Mouse (Mus musculus) MEL (cell line): Measurements from ENCODE around the gene Gm14295. TPM values are rescaled to one million over a fixed set of nuclear protein-coding genes. Genes with fewer than 3 reads are reported as not detected.
"Not testable (repeated sequence)": the region's sequence is repeated elsewhere in the genome, so short reads cannot be mapped to it uniquely, and the experiment has no call there.

ENCODE experiments used
- DNase-seq: peaks from one replicate; pipeline ENCODE4 v3.0.0; 2011; ENCODE audit warnings: low read depth, low spot score
- H3K27ac ChIP-seq: 2 replicates; pipeline ENCODE4 v1.5.1; 2012; ENCODE audit warnings: low read depth, mild to moderate bottlenecking, control low read depth, low read length, moderate library complexity; ENCODE audit not compliant: control insufficient read depth
- H3K27me3 ChIP-seq, 2 experiments: fragments of 150-350 bp in 1 of 2; sonication (generic) in 1 of 2; 2 replicates each; pipeline ENCODE4 v1.6.1; 2012; ENCODE audit warnings: low read length in 2 of 2, mild to moderate bottlenecking in 2 of 2, improper control_type of control experiment in 1 of 2, moderate library complexity in 1 of 2; ENCODE audit not compliant: insufficient read depth in 2 of 2, control insufficient read depth in 1 of 2
- H3K36me3 ChIP-seq, 2 experiments: 2 replicates each; pipeline ENCODE4 v1.6.1; 2012 to 2014; ENCODE audit warnings: low read length in 2 of 2, improper control_type of control experiment in 1 of 2, inconsistent platforms in 1 of 2, mild to moderate bottlenecking in 1 of 2; ENCODE audit not compliant: insufficient read depth in 2 of 2, control insufficient read depth in 1 of 2
- H3K4me1 ChIP-seq, 2 experiments: fragments of 150-350 bp in 1 of 2; sonication (generic) in 1 of 2; 2 replicates each; pipeline ENCODE4 v1.6.1; 2012; ENCODE audit warnings: low read length in 2 of 2, improper control_type of control experiment in 1 of 2, mild to moderate bottlenecking in 1 of 2; ENCODE audit not compliant: insufficient read depth in 2 of 2, control insufficient read depth in 1 of 2
- H3K4me3 ChIP-seq, 2 experiments: fragments of 150-350 bp in 1 of 2; sonication (generic) in 1 of 2; 2 replicates each; pipeline ENCODE4 v1.5.1; 2012; ENCODE audit warnings: low read depth in 2 of 2, low read length in 2 of 2, mild to moderate bottlenecking in 2 of 2, moderate library complexity in 2 of 2, control low read depth in 1 of 2, improper control_type of control experiment in 1 of 2; ENCODE audit not compliant: control insufficient read depth in 1 of 2, insufficient read depth in 1 of 2
- H3K79me2 ChIP-seq: 2 replicates; pipeline ENCODE4 v1.6.1; 2012; ENCODE audit warnings: mild to moderate bottlenecking, low read length, moderate library complexity; ENCODE audit not compliant: control insufficient read depth, poor library complexity, insufficient read depth
- H3K9ac ChIP-seq: 2 replicates; pipeline ENCODE4 v1.6.1; 2012; ENCODE audit warnings: low read depth, mild to moderate bottlenecking, control low read depth, low read length, moderate library complexity; ENCODE audit not compliant: control insufficient read depth, poor library complexity, severe bottlenecking
- H3K9me3 ChIP-seq: fragments of 150-350 bp; sonication (generic); replicated peaks from 2 replicates; pipeline ENCODE4 v1.6.1; 2012; ENCODE audit warnings: mild to moderate bottlenecking, low read length, improper control_type of control experiment, moderate library complexity; ENCODE audit not compliant: insufficient read depth
- polyA plus RNA-seq, 2 experiments: library from polyadenylated mRNA; stranded (reverse) in 1 of 2; unstranded in 1 of 2; fragments of >175 nt in 1 of 2; fragments of >200 nt in 1 of 2; gene quantifications; 2 replicates each; pipeline versions ENCODE4 v1.2.1 to v1.2.4; 2012; ENCODE audit warnings: low replicate concordance in 2 of 2, low read depth in 1 of 2; ENCODE audit not compliant: insufficient read length in 2 of 2, insufficient read depth in 1 of 2, missing spikeins in 1 of 2
- total RNA-seq: library from RNA; depleted of rRNA; stranded (reverse); fragments of 300-350 nt; gene quantifications from 2 replicates; pipeline ENCODE4 v1.2.3, GENCODE M21; 2012; rRNA removed

The Gm14295 gene
- 0.31 and 0.78 TPM in 2 replicates for total RNA-seq
- not detected for polyA plus RNA-seq

DNA sequence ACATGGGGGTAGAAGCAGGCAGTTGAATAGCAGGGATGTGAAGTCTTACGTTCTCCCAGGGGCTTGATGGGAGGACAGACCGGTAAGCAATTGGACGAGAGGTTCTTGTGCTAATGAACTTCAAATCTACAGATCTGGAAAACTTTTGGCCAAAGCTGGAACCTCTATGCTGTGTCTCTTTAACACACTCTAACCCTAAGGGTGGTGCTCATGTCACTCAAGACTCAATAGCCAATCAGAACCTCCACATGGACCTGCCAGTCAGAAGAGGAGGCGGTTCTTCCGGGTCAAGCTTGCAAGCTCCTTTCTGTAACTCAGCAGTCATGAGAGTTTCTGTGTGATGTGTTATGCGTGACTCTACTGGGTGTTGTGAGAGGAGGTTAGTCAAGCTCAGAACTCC lies at the start of gene Gm14295:
TSS of gene Gm14295 (plus strand) at position 301 of the 400 bp plus-strand sequence.
- not testable (repeated sequence) for H3K27me3 ChIP-seq

DNA sequence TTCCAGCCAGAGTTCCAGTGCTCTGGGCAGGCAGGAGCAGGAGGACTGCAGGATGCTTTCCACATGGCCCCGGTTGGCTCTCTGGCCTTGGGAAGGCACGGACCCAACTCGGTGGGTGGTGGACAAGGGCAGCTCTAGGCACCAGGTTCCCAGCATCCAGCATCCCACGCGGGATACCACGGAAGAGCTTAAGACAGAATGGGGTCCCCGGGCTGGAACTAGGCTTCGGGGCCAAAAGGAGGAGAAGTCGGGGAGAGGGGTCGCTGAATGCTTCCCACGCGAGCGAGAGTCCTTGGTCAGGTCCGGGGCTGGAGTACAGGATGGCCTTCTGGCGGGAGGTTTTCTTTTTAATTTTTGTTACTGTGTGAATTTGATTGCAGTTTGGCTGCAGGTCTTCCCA lies 373 bp downstream of the Gm14295 start:
- not testable (repeated sequence) for H3K4me1 ChIP-seq, H3K27me3 ChIP-seq, H3K27ac ChIP-seq, DNase-seq, H3K4me3 ChIP-seq, H3K79me2 ChIP-seq, H3K9ac ChIP-seq, H3K36me3 ChIP-seq, H3K9me3 ChIP-seq

More for the DNA sequence above, at the start of gene Gm14295:
- not testable (repeated sequence) for H3K4me1 ChIP-seq, H3K4me3 ChIP-seq, DNase-seq, H3K27ac ChIP-seq, H3K36me3 ChIP-seq, H3K9me3 ChIP-seq, H3K9ac ChIP-seq, H3K79me2 ChIP-seq

DNA sequence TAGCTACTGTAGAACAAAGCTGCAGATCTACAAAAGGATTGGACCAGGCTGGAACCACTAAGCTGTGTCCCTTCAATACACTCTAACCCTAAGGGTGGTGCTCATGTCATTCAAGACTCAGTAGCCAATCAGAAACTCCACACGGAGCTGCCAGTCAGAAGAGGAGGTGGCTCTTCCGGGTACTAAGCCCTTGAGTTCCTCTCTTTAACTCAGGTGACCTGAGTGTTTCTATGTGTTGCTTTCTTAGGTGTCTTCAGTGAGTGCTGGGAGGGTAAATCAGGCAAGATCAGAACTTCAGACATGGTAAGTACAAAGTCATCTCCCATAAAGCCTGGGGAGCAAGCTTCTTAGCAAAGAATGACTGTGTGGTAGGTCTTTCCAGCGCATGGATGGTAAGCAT lies 32.4 kb downstream of the Gm14295 start, which contains the start of gene Gm14408:
TSS of gene Gm14408 (plus strand) at position 301 of the 400 bp plus-strand sequence.
- not testable (repeated sequence) for H3K9me3 ChIP-seq, H3K9ac ChIP-seq, DNase-seq, H3K27ac ChIP-seq, H3K4me1 ChIP-seq, H3K79me2 ChIP-seq, H3K27me3 ChIP-seq, H3K36me3 ChIP-seq, H3K4me3 ChIP-seq

Other genes starting within 250 kb of the Gm14295 start
- 9.0 TPM in 2 replicates for gene Gm14308, start 162.3 kb upstream of the Gm14295 start, total RNA-seq
- 10 to 100 TPM in 1 of 2 experiments, not detected in 1; 11.0 TPM for gene Gm14308, start 162.3 kb upstream of the Gm14295 start, polyA plus RNA-seq
- gene Zfp973, start 128.1 kb upstream of the Gm14295 start, total RNA-seq = 9.1 and 15.6 TPM in 2 replicates
- 1,000 to 10,000 TPM in 1 of 2 experiments, 1 to 10 TPM in 1; 9.1 to 1,298 TPM for gene Zfp973, start 128.1 kb upstream of the Gm14295 start, polyA plus RNA-seq
- gene Gm14305, start 90.3 kb upstream of the Gm14295 start, total RNA-seq = 1.1 and 1.4 TPM in 2 replicates
- gene Gm14305, start 90.3 kb upstream of the Gm14295 start, polyA plus RNA-seq = 100 to 1,000 TPM in 1 of 2 experiments, 1 to 10 TPM in 1; 3.9 to 593 TPM
- gene Gm14408, start 32.5 kb downstream of the Gm14295 start, total RNA-seq = not detected in 2 replicates
- gene Gm14408, start 32.5 kb downstream of the Gm14295 start, polyA plus RNA-seq = not detected
- gene Gm14296, start 129.2 kb downstream of the Gm14295 start, total RNA-seq = 8.7 and 18.2 TPM in 2 replicates
- gene Gm14296, start 129.2 kb downstream of the Gm14295 start, polyA plus RNA-seq = 1,000 to 10,000 TPM in 1 of 2 experiments, 10 to 100 TPM in 1; 10.6 to 1,392 TPM
- gene Gm14419, start 202.3 kb downstream of the Gm14295 start, total RNA-seq = 0.29 and 0.89 TPM in 2 replicates
- gene Gm14419, start 202.3 kb downstream of the Gm14295 start, polyA plus RNA-seq = under 1 TPM in 1 of 2 experiments, not detected in 1; 0.14 TPM